ENCODE assay signal across 8 mouse cellular contexts in the genomic region with DNA sequence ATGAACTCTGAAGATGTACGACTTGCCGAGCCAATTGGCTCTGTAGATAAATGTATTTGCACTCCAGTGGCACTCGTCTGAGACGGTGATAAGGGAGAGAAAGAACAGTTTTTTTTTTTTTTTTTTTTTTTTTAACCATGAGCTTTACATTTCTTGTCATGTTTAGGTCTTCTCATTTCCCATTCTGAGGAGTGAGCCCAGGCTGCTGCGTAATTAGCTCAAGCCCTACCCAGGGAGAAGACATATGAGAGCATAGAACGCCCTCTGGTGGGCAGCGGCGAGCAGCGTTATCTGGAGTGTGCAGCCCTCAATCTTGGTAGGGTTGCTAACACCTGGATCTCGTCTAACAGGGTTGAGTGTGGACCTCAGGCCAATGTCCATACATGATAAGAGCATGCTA. TPM values are rescaled to one million over a fixed set of nuclear protein-coding genes. Genes with fewer than 3 reads are reported as not detected.
A peak's percentile ranks its signal among the peaks of the same experiment; 100 is the strongest.
DNase-seq lines count a peak whose midpoint lies in the region; ATAC-seq and TF ChIP-seq lines count a peak whose summit lies in the region.

No protein-coding gene starts in this region.

- no peaks in the 10 kb centered on the region for H3K4me1 ChIP-seq in intestine, postnatal 0 days (replicated peaks; ENCODE audit: control insufficient read depth, insufficient read depth, low read length)
- H3K4me1 ChIP-seq in limb, embryonic 11.5 days (ENCODE audit: control insufficient read depth, insufficient read depth, low read length), result no peaks in the 10 kb centered on the region
- H3K4me1 ChIP-seq in midbrain, embryonic 15.5 days, result no peaks in the 10 kb centered on the region
- no peaks in the 10 kb centered on the region for H3K4me1 ChIP-seq in stomach, embryonic 15.5 days

- no peak overlapping the region for H3K27ac ChIP-seq in intestine, postnatal 0 days (ENCODE audit: low read depth, low read length)
- H3K27ac ChIP-seq in limb, embryonic 11.5 days (replicated peaks; ENCODE audit: low read depth, low read length), result no peak overlapping the region
- no peak overlapping the region for H3K27ac ChIP-seq in midbrain, embryonic 15.5 days
- no peak overlapping the region for H3K27ac ChIP-seq in stomach, embryonic 15.5 days

- H3K9ac ChIP-seq in intestine, postnatal 0 days (ENCODE audit: low read depth, low read length), result no peak overlapping the region
- H3K9ac ChIP-seq in limb, embryonic 11.5 days (ENCODE audit: low read length), result no peak overlapping the region
- no peak overlapping the region for H3K9ac ChIP-seq in midbrain, embryonic 15.5 days
- H3K9ac ChIP-seq in stomach, embryonic 15.5 days, result no peak overlapping the region

- H3K36me3 ChIP-seq in intestine, postnatal 0 days (ENCODE audit: control insufficient read depth, insufficient read depth), result no peaks in the 10 kb centered on the region
- H3K36me3 ChIP-seq in limb, embryonic 11.5 days (ENCODE audit: control insufficient read depth, insufficient read depth, low read length), result no peaks in the 10 kb centered on the region
- no peaks in the 10 kb centered on the region for H3K36me3 ChIP-seq in midbrain, embryonic 15.5 days (replicated peaks)
- no peaks in the 10 kb centered on the region for H3K36me3 ChIP-seq in stomach, embryonic 15.5 days

- WGBS in intestine, postnatal 0 days, result 15% methylated on average over 10 of the region's 10 CpGs
- WGBS in limb, embryonic 11.5 days, result 33% methylated on average over 10 of the region's 10 CpGs
- 31% methylated on average over 10 of the region's 10 CpGs for WGBS in midbrain, embryonic 15.5 days
- WGBS in stomach, embryonic 15.5 days, result 20% methylated on average over 10 of the region's 10 CpGs

- ATAC-seq in common myeloid progenitor, adult 5-6 weeks (replicated peaks; ENCODE audit: low read depth, poor library complexity, severe bottlenecking), result peak; percentile 97
- ATAC-seq in intestine, postnatal 0 days, result peak; percentile 85
- ATAC-seq in limb, embryonic 11.5 days (ENCODE audit: insufficient number of reproducible peaks, low FRiP score, low TSS enrichment, low read depth), result 0 out of 2 replicates have a peak, but pooled peaks have one; percentile 62
- peak; percentile 78 for ATAC-seq in midbrain, embryonic 15.5 days (replicated peaks)
- peak; percentile 77; the same call in 1 of the 2 replicates for ATAC-seq in stomach, embryonic 15.5 days (ENCODE audit: insufficient read depth, low FRiP score, low read depth)

- no peak overlapping the region for H3K4me2 ChIP-seq in intestine, postnatal 0 days (replicated peaks; ENCODE audit: low read depth)
- no peak overlapping the region for H3K4me2 ChIP-seq in limb, embryonic 11.5 days (ENCODE audit: low read depth, severe bottlenecking)
- H3K4me2 ChIP-seq in midbrain, embryonic 15.5 days, result no peak overlapping the region
- no peak overlapping the region for H3K4me2 ChIP-seq in stomach, embryonic 15.5 days

- no peak overlapping the region for H3K4me3 ChIP-seq in intestine, postnatal 0 days (ENCODE audit: low read depth, low read length)
- H3K4me3 ChIP-seq in limb, embryonic 11.5 days (ENCODE audit: low read depth, low read length), result no peak overlapping the region
- H3K4me3 ChIP-seq in midbrain, embryonic 15.5 days, result no peak overlapping the region
- no peak overlapping the region for H3K4me3 ChIP-seq in stomach, embryonic 15.5 days (replicated peaks)

- DNase-seq in ovary, postnatal 36 days (ENCODE audit: low spot score), result peak; percentile 66
- no peak for DNase-seq in ovary, postnatal 10 days (ENCODE audit: low spot score)
- peak; percentile 41 to 52 for DNase-seq in gastrocnemius, adult 8-10 months (ENCODE audit: low spot score in 2 of 2)
- peak; percentile 77 for DNase-seq in limb, embryonic 11.5 days (ENCODE audit: low spot score)

- H3K27me3 ChIP-seq in intestine, postnatal 0 days (replicated peaks; ENCODE audit: control insufficient read depth, insufficient read depth, low read length), result no peaks in the 10 kb centered on the region
- no peaks in the 10 kb centered on the region for H3K27me3 ChIP-seq in limb, embryonic 11.5 days (ENCODE audit: control insufficient read depth, insufficient read depth, low read length)
- no peaks in the 10 kb centered on the region for H3K27me3 ChIP-seq in midbrain, embryonic 15.5 days (replicated peaks)
- no peaks in the 10 kb centered on the region for H3K27me3 ChIP-seq in stomach, embryonic 15.5 days (replicated peaks)

- peak; percentile 88 for TF ChIP-seq CTCF in intestine, postnatal 0 days (IDR thresholded peaks at IDR 0.05; ENCODE audit: low read depth)

- no peaks in the 10 kb centered on the region for H3K9me3 ChIP-seq in intestine, postnatal 0 days (ENCODE audit: control insufficient read depth)
- no peaks in the 10 kb centered on the region for H3K9me3 ChIP-seq in limb, embryonic 11.5 days (ENCODE audit: control insufficient read depth, low read length)
- H3K9me3 ChIP-seq in midbrain, embryonic 15.5 days, result no peaks in the 10 kb centered on the region
- H3K9me3 ChIP-seq in stomach, embryonic 15.5 days, result no peaks in the 10 kb centered on the region

RNA-seq across cellular contexts. Expression of a gene that starts 57.5 kb away (rescaled TPM):
- 5.2 and 5.3 TPM in 2 replicates for total RNA-seq in common myeloid progenitor, adult 5-6 weeks (2017)
- total RNA-seq in gastrocnemius, adult 8-10 months (2022), result not detected
- polyA plus RNA-seq in intestine, postnatal 0 days (2015; fragmentation: Nextera tagmentation; extraction: Ambion mirVana), result not detected in 2 replicates
- not detected in 2 replicates for polyA plus RNA-seq in limb, embryonic 11.5 days (2014; fragmentation: Nextera tagmentation; extraction: Ambion mirVana)
- 0.05 TPM in 1 of 2 replicates, not detected in the other for polyA plus RNA-seq in midbrain, embryonic 15.5 days (2015; fragmentation: Nextera tagmentation; extraction: Ambion mirVana)
- polyA plus RNA-seq in stomach, embryonic 15.5 days (2015; fragmentation: Nextera tagmentation; extraction: Ambion mirVana), result 0.09 and 0.18 TPM in 2 replicates
